Mouse (Mus musculus): ENCODE measurements at regions not wholly inside any gene's neighbourhood (a gene's known extent, or its start where the extent isn't known, plus 50 kb on each side); places are given as distances from the start of the nearest gene placed in this dataset.
"Not testable (repeated sequence)": the region's sequence is repeated elsewhere in the genome, so short reads cannot be mapped to it uniquely, and the experiment has no call there.

GRCm38 (mm10) chr1:18058211-18058971 is 87.3 kb downstream of the Crisp4 start:
- no peak for DNase-seq (ENCODE audit: low spot score)

DNA sequence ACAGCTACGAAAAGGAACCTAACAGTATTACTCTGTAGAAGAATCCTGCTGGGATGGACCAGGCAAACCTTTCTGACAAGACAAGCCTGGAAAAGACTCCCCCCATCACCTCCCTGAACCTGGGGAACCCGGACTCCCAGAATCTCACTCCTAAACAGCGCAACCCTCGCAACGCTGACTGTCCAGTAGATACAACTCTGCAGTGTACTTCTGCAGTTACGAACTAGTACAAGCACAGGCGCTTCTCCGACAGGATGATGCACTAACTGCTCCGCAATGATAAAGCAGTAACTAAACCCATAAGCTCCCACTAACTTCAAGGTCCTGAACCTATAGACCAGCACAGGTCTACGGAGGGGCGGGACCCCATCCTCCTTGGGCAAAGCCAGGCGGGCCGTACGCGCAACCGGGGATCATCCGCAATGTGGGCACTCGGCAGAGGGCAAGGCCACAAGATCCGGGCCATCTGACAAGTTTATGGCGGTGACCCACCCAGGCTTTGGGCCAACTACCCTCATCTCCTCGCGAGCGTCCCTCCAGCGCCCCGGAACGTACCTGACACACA is 88.0 kb downstream of the Crisp4 start:
- DNase-seq (ENCODE audit: low spot score), result no peak

DNA sequence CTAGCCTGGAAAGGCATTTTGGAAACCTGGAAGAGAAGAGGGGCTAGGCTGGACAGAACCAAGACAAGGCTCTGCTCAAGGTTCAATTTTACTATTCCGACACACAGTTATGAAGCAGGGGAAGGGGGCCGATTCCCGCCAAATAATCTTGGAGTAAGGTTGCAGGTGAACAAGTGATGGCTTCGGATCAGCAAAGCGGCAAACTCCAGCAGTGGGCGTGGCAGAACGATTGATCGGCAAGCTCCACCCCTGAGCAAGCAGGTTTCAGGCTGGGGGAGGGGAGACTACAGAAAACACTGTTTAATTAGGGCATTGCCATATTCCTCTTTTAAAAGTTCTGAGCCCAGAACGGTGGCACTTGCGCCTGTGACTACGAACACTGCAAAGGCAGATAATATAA is 88.7 kb downstream of the Crisp4 start:
- DNase-seq (ENCODE audit: low spot score), result not testable (repeated sequence)

GRCm38 (mm10) chr1:18030226-18030625 is 115.5 kb downstream of the Crisp4 start:
- no peak for DNase-seq (ENCODE audit: low spot score)

DNA sequence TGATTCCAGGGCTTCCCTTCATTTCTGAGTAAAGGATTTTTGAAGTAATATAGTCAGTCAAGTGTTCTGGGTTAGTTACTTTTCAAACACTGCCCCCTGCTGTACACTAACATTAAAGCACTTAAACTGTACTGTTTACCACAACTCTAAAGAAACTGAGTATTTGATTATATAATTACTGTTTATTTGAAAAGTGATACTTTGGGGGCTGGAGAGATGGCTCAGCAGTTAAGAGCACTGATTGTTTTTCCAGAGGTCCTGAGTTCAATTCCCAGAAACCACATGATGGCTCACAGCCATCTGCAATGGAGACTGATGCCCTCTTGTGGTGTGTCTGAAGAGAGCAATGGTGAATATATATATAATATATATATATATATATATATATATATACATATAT is 132.8 kb downstream of the Crisp4 start:
- DNase-seq (ENCODE audit: low spot score), result peak; percentile 47

GRCm38 (mm10) chr1:17980604-17981003 is 165.1 kb downstream of the Crisp4 start:
- DNase-seq (ENCODE audit: low spot score), result peak; percentile 51

DNA sequence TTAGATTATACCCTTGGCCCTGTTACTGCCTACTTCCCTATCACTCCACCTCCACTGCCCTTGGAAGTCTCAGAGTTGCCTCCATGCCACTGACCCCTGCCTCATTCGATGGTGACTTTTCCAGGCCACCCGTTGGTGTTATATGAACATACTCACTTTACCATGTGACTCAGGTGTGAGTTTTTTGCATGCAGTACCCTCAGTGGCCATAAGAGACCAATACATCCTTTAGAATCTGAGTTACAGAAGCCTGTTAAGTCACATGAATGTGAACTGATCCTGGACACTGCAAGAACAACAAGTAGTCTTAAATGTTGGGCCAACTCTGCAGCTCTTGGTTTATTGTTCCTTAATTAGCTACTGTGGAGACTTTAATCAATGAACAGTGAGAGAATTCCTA is 167.6 kb downstream of the Crisp4 start:
- no peak for DNase-seq (ENCODE audit: low spot score)

GRCm38 (mm10) chr1:17956881-17957280 is 188.8 kb downstream of the Crisp4 start:
- not testable (repeated sequence) for DNase-seq (ENCODE audit: low spot score)

- not testable (repeated sequence) for DNase-seq (ENCODE audit: low spot score)
Observed at GRCm38 (mm10) chr1:17932108-17932810, 213.4 kb downstream of the Crisp4 start.

Measured in adipocyte (in vitro differentiated cells).